Mouse (Mus musculus) CH12.LX (cell line): ENCODE data around the gene BC067074.

ENCODE experiments used
- CTCF ChIP-seq, 2 experiments: IDR thresholded peaks in 1 of 2; conservative IDR thresholded peaks in 1 of 2; 2 replicates each; pipeline ENCODE4 v1.5.1; 2011 to 2012; ENCODE audit warnings: low read depth in 2 of 2, low read length in 2 of 2, improper control_type of control experiment in 1 of 2, inconsistent platforms in 1 of 2, mild to moderate bottlenecking in 1 of 2, moderate library complexity in 1 of 2
- ELF1 ChIP-seq: IDR thresholded peaks from 2 replicates; pipeline ENCODE4 v1.6.1; 2014; ENCODE audit warnings: low read depth, mild to moderate bottlenecking, inconsistent platforms, low read length, improper control_type of control experiment
- EP300 ChIP-seq: IDR thresholded peaks from 2 replicates; pipeline ENCODE4 v1.6.1; 2011; ENCODE audit warnings: low read length, improper control_type of control experiment
- HCFC1 ChIP-seq: IDR thresholded peaks from 2 replicates; pipeline ENCODE4 v1.6.1; 2012; ENCODE audit warnings: low read depth, mild to moderate bottlenecking, inconsistent platforms, low read length, improper control_type of control experiment
- IRF4 ChIP-seq: IDR thresholded peaks from 2 replicates; pipeline ENCODE4 v1.6.1; 2014; ENCODE audit warnings: low read depth, mild to moderate bottlenecking, inconsistent platforms, low read length, improper control_type of control experiment
- KAT2A ChIP-seq: IDR thresholded peaks from 2 replicates; pipeline ENCODE4 v1.6.1; 2012; ENCODE audit warnings: low read length, improper control_type of control experiment, inconsistent platforms; ENCODE audit not compliant: insufficient replicate concordance
- MAX ChIP-seq: IDR thresholded peaks from 2 replicates; pipeline ENCODE4 v1.6.1; 2011; ENCODE audit warnings: low read length, improper control_type of control experiment
- PAX5 ChIP-seq: IDR thresholded peaks from 2 replicates; pipeline ENCODE4 v1.6.1; 2012; ENCODE audit warnings: low read length, inconsistent platforms, mixed read lengths
- POLR2A ChIP-seq: IDR thresholded peaks from 2 replicates; pipeline ENCODE4 v1.6.1; 2011; ENCODE audit warnings: low read depth, mild to moderate bottlenecking, improper control_type of control experiment, low read length
- POLR2AphosphoS2 ChIP-seq: IDR thresholded peaks from 2 replicates; pipeline ENCODE4 v1.6.1; 2011; ENCODE audit warnings: low read depth, low read length, improper control_type of control experiment
- RCOR1 ChIP-seq: conservative IDR thresholded peaks from 2 replicates; pipeline ENCODE4 v1.6.1; 2012; ENCODE audit warnings: low read depth, mild to moderate bottlenecking, inconsistent platforms, low read length, improper control_type of control experiment
- TCF12 ChIP-seq: IDR thresholded peaks from 2 replicates; pipeline ENCODE4 v1.6.1; 2014; ENCODE audit warnings: low read depth, mild to moderate bottlenecking, inconsistent platforms, low read length, improper control_type of control experiment

GRCm38 (mm10) chr13:113382201-113382600 lies 89.2 kb downstream of the BC067074 start:
- TF ChIP-seq POLR2A (no peak), CTCF (conservative IDR thresholded peaks at IDR 0.05 in 1 of 2, IDR thresholded peaks at IDR 0.05 in 1 of 2; ENCODE audit: low read depth in 2 of 2, low read length in 2 of 2) (no peak), MAX (no peak), IRF4 (no peak), TCF12 (no peak), POLR2AphosphoS2 (no peak), PAX5 (no peak), RCOR1 (no peak), EP300 (no peak), KAT2A (no peak), HCFC1 (no peak), ELF1 (no peak)
